Mouse (Mus musculus) C2C12 (cell line): ENCODE results near the gene Dscam. TPM values are rescaled to one million over a fixed set of nuclear protein-coding genes. Genes with fewer than 3 reads are reported as not detected.

Experiments used
- H3K27me3 ChIP-seq: one replicate; pipeline ENCODE4 v1.6.1; 2011; ENCODE audit not compliant: control insufficient read depth, insufficient read depth, insufficient read length
- H3K36me3 ChIP-seq: one replicate; pipeline ENCODE4 v1.6.1; 2011; ENCODE audit not compliant: control insufficient read depth, insufficient read depth
- H3K4me3 ChIP-seq: one replicate; pipeline ENCODE4 v1.5.1; 2011; ENCODE audit warnings: mild to moderate bottlenecking, control low read depth; ENCODE audit not compliant: poor library complexity, insufficient read depth, severe bottlenecking
- H3K79me2 ChIP-seq: one replicate; pipeline ENCODE4 v1.6.1; 2011; ENCODE audit not compliant: control insufficient read depth, insufficient read depth
- H3K79me3 ChIP-seq: one replicate; pipeline ENCODE4 v1.6.1; 2011; ENCODE audit warnings: low read depth, control low read depth
- H3ac ChIP-seq: one replicate; pipeline ENCODE3; 2011; ENCODE audit warnings: low read depth; ENCODE audit not compliant: control insufficient read depth, insufficient read length
- CEBPB ChIP-seq: IDR thresholded peaks from one replicate; pipeline ENCODE4 v1.6.1; 2011; ENCODE audit warnings: low read depth, mild to moderate bottlenecking, control low read depth, moderate library complexity
- CTCF ChIP-seq: IDR thresholded peaks from one replicate; pipeline ENCODE4 v1.5.1; 2011; ENCODE audit not compliant: control insufficient read depth, insufficient read depth, insufficient read length
- FOSL1 ChIP-seq: IDR thresholded peaks from one replicate; pipeline ENCODE4 v1.8.0; 2011; ENCODE audit warnings: mild to moderate bottlenecking, low read length; ENCODE audit not compliant: poor library complexity, insufficient read depth, severe bottlenecking
- MAX ChIP-seq: IDR thresholded peaks from one replicate; pipeline ENCODE4 v1.6.1; 2011; ENCODE audit warnings: mild to moderate bottlenecking, control low read depth
- MYOD1 ChIP-seq: IDR thresholded peaks from one replicate; pipeline ENCODE4 v1.6.1; 2011; ENCODE audit warnings: low read depth; ENCODE audit not compliant: control insufficient read depth, insufficient read length
- MYOG ChIP-seq: IDR thresholded peaks from one replicate; pipeline ENCODE4 v1.6.1; 2011; ENCODE audit not compliant: control insufficient read depth, insufficient read length; ENCODE audit errors: extremely low read depth
- USF1 ChIP-seq: IDR thresholded peaks from one replicate; pipeline ENCODE4 v1.6.1; 2011; ENCODE audit warnings: low read depth, mild to moderate bottlenecking, control low read depth, moderate library complexity
- polyA plus RNA-seq: library from polyadenylated mRNA; unstranded; fragments of >200 nt; fragmentation: generic; extraction: Trizol; gene quantifications from one replicate; pipeline ENCODE4 v1.2.1, GENCODE M21; 2012; ENCODE audit warnings: missing spikeins

Dscam gene
- polyA plus RNA-seq, 1 experiment, result not detected

GRCm38 (mm10) chr16:96759081-96759603, 411.4 kb downstream of the Dscam start:
- Histone ChIP-seq H3K79me2 (no peaks in the 10 kb centered on the region), H3K79me3 (no peaks in the 10 kb centered on the region), H3K36me3 (no peaks in the 10 kb centered on the region), H3K4me3 (no peak overlapping the region), H3K27me3 (no peaks in the 10 kb centered on the region), H3ac (no peak overlapping the region)
- TF ChIP-seq MYOG (no peak), MAX (no peak), CEBPB (no peak), MYOD1 (no peak), CTCF (no peak), FOSL1 (no peak), USF1 (no peak)

- Histone ChIP-seq H3K79me2 (no peaks in the 10 kb centered on the region), H3K36me3 (no peaks in the 10 kb centered on the region), H3K27me3 (no peaks in the 10 kb centered on the region), H3K79me3 (no peaks in the 10 kb centered on the region), H3K4me3 (no peak overlapping the region), H3ac (no peak overlapping the region)
- TF ChIP-seq MAX (no peak), CEBPB (no peak), MYOD1 (no peak), CTCF (no peak), MYOG (no peak), FOSL1 (no peak)
These were observed 412.2 kb downstream of the Dscam start for GRCm38 (mm10) chr16:96758381-96758780.

DNA sequence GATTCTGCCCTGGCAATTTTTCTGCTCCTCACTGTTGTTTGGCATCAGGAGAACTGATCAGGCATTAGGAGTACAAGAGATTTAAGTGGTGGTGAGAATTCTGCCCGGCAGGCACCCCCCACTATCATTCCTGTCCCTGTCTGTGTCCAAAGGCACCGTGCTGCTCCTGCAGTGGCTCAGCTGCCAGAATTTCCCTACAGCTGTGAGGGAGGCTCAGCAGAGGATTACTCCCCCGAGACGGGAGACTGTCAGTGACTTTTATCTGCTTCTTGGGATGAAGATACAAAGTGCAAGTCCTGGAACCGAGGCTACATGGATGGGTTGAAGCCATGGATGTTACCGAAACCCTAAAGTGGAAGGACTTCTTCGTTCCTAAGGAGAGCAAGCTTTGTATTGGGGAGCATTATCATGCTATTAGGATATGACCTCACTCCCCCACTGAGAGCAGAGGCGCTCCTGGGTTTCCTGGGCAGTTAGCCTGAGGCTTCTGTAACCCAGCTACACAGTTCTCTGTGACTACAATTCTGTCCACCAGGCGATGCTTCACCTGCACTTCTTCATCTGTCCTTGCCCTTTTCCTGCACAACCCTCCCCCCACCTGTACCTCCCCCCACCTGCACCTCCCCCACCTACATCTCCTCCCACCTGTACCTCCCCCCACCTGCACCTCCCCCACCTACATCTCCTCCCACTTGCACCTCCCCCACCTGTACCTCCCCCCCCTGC, 412.8 kb downstream of the Dscam start:
- Histone ChIP-seq H3ac (no peak overlapping the region), H3K79me3 (no peaks in the 10 kb centered on the region), H3K27me3 (no peaks in the 10 kb centered on the region), H3K36me3 (no peaks in the 10 kb centered on the region), H3K4me3 (no peak overlapping the region), H3K79me2 (no peaks in the 10 kb centered on the region)
- TF ChIP-seq CTCF, result no peak
- TF ChIP-seq USF1, result no peak
- no peak for TF ChIP-seq CEBPB
- no peak for TF ChIP-seq FOSL1
- no peak for TF ChIP-seq MYOG
- no peak for TF ChIP-seq MYOD1
- no peak for TF ChIP-seq MAX

DNA sequence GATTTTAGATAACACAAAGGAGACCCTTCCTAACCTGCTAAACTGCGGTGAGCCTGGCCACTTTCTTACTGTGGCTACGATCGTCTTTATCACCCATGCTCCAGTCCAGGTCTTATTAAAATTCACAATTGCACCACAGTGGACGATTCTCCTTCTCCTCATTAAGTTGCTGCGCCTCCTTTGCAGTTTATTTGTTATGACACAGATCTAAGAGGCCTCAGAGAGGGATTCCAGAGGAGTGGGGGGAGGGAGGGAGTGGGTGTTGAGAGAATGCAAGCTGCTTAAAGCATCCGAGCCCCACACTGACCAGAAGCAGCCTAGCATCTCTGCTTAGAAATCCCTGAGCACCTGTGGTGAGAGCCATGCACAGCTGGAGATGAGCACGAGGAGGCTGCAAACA, 413.6 kb downstream of the Dscam start:
- no peak overlapping the region for H3K4me3 ChIP-seq
- TF ChIP-seq CEBPB (no peak), MAX (no peak), MYOD1 (no peak), FOSL1 (no peak), MYOG (no peak), CTCF (no peak), USF1 (no peak)
- H3ac ChIP-seq, result no peak overlapping the region
- no peaks in the 10 kb centered on the region for H3K79me2 ChIP-seq
- no peaks in the 10 kb centered on the region for H3K27me3 ChIP-seq
- no peaks in the 10 kb centered on the region for H3K36me3 ChIP-seq
- no peaks in the 10 kb centered on the region for H3K79me3 ChIP-seq

GRCm38 (mm10) chr16:96754971-96755504, 415.5 kb downstream of the Dscam start:
- H3K27me3 ChIP-seq, result no peaks in the 10 kb centered on the region
- no peaks in the 10 kb centered on the region for H3K79me3 ChIP-seq
- no peaks in the 10 kb centered on the region for H3K36me3 ChIP-seq
- H3ac ChIP-seq, result no peak overlapping the region
- no peaks in the 10 kb centered on the region for H3K79me2 ChIP-seq
- H3K4me3 ChIP-seq, result no peak overlapping the region
- no peak for TF ChIP-seq MAX
- TF ChIP-seq CTCF, result no peak
- no peak for TF ChIP-seq CEBPB
- TF ChIP-seq FOSL1, result no peak
- TF ChIP-seq USF1, result no peak
